Mouse (Mus musculus) thymus, postnatal 14 days (tissue): Measurements from ENCODE around the gene Col5a2.
"Not testable (repeated sequence)": the region's sequence is repeated elsewhere in the genome, so short reads cannot be mapped to it uniquely, and the experiment has no call there.

ENCODE experiments used
- DNase-seq: peaks from one replicate; pipeline ENCODE4 v3.0.0; 2021

Gene Col5a2

DNA sequence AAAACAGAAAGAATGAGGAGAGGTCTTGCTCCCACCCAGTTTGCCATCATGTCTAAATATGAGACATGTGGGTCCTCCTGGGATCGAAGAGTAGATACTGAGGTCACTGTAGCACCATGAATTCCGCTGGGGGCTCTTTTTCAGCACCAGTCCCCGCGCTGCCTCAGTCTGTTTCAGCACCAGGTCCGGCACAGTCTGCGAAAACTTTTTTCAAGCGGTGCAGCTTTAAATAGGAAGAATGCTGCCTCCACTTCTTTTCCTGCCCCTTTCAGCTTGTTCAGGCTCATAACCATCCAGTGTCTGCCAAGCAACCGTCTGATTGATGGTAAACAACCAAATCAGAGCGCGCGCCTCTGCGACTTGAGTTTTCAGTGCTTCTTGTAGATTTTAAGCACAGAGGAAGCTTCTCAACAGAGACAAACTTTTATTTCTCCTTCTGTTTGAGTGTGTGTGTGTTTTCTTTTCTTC lies at the start of gene Col5a2:
Gene Col5a2 (minus strand): TSS at position 418 of the 468 bp plus-strand sequence.
- no peak for DNase-seq

- no peak for DNase-seq
Measured at GRCm38 (mm10) chr1:45550531-45550930, 47.4 kb upstream of the Col5a2 start.

DNA sequence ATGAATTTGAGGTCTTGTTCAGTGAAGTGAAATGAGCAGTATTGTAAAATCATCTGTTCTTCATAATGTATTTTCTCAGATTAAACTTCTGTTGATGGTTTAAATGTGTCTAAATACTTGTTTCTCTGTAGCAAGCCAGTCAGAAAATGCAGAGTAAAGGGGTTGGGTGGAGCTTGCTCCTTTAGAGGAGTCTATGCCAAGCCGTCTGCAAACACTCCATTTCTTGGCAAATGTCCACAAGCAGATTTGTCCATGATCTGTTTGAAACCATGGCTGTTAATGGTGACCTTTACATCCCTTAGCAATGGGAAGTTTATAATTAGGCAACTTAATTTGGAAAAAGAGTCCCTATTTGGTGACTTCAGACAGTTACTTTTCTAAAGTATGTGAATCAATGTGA lies 38.8 kb upstream of the Col5a2 start:
- DNase-seq, result no peak

- no peak for DNase-seq
Measured at GRCm38 (mm10) chr1:45541161-45541560, 38.1 kb upstream of the Col5a2 start.

GRCm38 (mm10) chr1:45531486-45531885 lies 28.4 kb upstream of the Col5a2 start:
- DNase-seq, result no peak

- DNase-seq, result not testable (repeated sequence)
Measured at GRCm38 (mm10) chr1:45527476-45527875, 24.4 kb upstream of the Col5a2 start.

DNA sequence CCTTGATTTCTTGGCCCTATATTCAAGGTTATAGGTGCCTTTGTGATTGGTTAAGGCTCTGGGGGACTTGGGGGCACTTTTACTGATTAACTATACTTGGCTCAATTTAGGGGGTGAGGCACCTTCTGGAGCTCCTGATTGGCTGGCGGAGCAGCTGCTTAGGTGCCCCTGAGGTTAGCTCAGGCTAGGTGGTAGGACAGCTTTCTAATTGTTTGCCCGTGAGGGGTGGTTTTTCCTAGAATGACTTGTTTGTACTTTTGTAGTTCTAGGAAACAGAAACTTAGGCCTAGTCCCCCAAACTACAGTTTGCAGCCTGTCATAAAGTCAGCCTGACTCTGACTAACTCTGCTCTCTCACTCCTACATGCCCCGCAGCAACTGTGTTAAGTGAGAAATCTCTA lies 20.5 kb upstream of the Col5a2 start:
- no peak for DNase-seq

- no peak for DNase-seq
Measured at GRCm38 (mm10) chr1:45521486-45521885, 18.4 kb upstream of the Col5a2 start.

DNA sequence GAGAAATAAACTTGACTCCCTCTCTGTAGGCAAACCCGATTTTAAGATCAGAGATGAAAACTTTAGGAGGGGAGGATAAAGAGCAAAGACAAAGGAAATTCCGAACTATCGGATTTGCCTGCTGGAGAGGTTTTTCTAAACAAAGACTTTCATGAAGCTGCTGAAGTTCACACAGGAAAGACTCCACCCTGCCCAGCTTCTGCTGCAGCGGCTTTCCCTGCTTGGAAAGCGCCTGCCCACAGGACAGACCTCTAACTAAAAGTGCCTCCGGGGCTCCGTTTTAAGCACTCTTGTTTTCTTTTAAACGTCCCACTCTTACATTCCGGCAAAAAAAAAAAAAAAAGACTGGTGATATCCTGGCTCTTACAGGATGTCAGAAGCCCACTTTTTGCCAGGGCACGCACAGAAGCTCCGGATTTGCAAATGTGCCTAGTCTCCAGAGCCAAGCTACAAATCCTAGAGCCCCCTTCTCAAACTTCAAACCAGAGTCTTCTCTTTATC lies 791 bp downstream of the Col5a2 start:
- no peak for DNase-seq

DNA sequence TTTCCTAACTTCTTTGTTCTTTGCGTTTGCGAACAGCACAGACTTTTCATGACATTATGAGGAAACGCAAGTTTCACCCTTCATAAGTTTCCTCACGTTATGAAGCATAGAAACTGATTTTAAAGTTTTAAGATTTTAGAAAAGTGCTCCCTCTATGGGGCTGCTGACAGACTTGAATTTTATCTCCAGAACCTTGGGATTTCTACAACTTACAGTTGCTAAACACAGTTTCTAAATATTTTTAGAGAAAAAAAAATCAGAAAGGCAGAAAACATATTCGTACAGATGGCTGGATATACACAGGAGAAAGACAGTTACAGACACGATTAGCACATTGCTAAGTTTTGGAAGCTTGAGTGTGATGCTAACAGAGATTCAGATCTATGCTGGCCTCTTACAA lies 1.6 kb downstream of the Col5a2 start:
- DNase-seq, result no peak

DNA sequence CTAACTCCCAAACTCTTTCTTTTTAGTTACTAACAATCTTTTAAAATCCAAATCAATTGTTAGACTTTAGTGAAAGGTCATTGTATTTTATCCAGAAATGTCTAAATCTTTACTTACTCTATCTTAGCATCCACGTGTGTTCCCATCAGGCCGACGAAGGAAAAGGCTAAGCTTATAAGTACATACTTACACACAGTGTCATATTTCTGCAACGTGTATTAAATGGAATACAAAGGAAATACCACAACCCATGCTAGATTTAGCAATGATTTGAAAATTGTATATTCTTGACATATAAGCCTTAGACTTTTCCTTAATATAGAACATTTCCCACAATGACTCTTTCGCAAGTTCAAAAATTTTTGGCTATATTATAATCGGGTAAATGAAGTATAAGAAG lies 2.6 kb downstream of the Col5a2 start:
- no peak for DNase-seq

DNA sequence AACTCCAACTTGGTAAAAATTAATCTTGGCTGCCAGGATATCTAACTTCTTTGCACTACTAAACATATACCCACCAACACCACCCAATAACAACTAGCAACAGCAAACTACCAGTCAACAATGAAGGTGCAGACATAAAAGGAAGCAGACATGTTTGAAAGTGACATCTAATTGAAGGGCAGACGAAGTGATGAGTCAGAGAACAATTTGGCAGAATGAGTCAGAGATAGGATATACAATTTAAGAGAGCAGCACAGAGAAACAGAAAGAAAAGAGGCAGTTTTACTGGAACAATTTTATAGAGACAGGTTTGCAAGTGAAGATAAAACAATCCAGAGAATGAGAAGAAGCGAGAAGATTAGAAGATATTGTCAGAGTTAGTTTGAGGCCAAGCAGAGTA lies 8.1 kb downstream of the Col5a2 start:
- no peak for DNase-seq

- DNase-seq, result no peak
Measured at GRCm38 (mm10) chr1:45492130-45492723, 10.9 kb downstream of the Col5a2 start.

DNA sequence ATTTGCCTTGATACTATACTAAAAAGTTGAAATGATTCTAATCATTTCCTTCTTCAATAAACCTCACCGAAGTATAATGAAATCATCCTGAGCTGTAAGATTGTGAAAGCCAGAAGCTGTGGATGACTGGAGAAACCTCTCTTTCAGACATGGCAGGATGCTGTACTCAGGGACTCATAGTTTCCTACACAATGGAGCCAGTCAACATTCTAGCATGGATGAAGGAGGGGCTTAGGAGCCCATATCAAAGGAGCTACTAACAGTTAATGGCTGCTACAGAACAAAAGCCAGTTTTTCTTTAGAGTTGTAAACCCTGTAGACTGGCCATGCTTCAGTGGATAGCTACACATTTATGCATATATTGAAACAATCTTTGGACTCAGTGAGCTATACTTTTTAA lies 12.6 kb downstream of the Col5a2 start:
- DNase-seq, result no peak

GRCm38 (mm10) chr1:45488291-45488690 lies 14.8 kb downstream of the Col5a2 start:
- no peak for DNase-seq

DNA sequence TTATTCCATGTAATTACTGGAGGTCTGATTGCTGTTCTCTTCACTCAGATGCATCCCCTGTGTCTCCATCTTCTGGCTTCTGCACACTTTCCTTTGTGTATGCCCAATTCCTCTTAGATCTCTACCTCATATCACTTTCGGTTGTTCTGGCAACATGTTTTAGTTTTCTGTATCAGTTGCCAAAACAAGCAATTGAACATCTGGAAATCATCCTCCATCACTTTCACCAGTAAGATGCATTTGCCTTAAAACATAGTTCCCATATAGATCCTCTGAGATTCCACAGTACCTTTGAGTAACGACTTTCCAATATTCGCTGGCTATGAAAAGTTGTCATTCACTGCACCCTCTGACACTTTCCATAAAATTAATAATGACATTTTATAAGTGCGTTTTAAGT lies 20.1 kb downstream of the Col5a2 start:
- DNase-seq, result no peak

DNA sequence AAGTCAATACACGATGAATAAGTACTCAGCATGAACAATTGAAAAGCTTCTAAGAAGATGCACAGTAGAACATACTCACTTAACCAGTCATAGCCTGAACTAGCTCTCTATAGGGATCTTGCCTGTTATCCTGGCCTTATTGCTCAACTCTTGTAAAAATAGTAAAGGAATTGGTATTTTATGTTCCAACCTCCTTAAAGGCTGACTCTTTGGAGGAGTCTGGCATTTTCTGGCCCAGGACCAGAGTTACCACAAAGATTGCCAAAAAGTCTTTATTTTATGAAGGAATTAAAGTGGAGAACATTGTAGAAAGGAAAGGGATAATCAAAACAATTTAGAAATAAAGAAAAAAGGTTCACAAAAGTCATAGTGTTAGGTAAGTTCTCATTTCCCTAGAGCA lies 21.2 kb downstream of the Col5a2 start:
- DNase-seq, result no peak

DNA sequence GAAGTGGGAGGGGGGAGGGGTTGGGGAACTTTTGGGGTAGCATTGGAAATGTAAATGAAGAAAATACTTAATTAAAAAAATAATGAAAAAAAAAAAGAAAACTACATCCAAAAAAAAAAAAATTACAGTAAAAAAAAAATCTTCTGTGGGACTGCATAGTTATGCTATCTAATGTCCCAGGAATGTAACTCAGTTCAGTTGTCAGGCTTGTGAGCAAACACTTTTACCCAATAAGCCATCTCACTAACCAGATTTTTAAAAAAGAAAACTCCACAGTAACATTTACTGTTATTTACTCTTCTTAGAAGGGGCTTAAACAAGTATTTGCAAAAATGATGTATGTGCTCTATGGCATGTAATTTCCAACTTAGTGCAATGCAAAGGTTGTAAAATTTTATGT lies 24.0 kb downstream of the Col5a2 start:
- DNase-seq, result no peak

GRCm38 (mm10) chr1:45472751-45473150 lies 30.3 kb downstream of the Col5a2 start:
- DNase-seq, result no peak

- no peak for DNase-seq
Measured at GRCm38 (mm10) chr1:45460767-45461166, 42.3 kb downstream of the Col5a2 start.

GRCm38 (mm10) chr1:45455763-45456162 lies 47.3 kb downstream of the Col5a2 start:
- DNase-seq, result no peak

- DNase-seq, result no peak
Measured at GRCm38 (mm10) chr1:45448856-45449255, 54.2 kb downstream of the Col5a2 start.

DNA sequence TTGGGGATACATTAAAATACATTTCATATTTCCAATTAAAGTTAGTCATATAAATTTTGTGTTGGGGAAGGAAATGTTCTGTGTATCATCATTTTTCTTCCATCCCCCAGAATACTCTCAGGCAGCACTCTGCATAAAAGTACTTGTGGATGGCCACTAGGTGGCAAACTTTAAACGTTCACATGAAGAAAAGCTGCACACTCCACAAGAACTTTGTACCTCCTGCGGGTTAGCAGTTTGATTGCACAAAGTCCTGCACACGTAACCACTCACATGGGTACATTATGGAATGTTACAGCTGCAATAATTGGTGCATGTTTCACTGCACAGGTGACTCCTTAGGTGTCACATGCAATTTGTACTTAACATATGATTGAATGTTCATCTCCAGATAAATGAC lies 71.2 kb downstream of the Col5a2 start:
- DNase-seq, result no peak

DNA sequence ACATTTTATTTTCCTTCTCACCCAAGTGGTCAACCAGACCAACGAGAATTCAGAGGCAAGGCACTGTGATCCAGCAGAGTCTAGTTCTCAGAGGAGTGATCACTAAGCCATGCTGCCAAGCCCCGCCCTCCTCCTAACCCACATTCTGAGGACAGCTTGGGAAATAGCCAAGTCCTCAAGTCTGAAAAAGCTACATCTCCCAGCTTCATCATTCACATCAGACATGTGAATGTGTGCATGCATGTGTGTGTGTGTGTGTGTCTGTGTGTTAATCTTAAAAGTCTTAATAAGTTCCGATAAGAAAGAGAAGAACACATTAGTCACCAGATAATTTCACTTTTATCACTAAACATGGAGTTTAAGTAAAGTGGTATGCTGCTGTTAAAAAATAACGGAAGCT lies 72.6 kb downstream of the Col5a2 start:
- DNase-seq, result no peak

- DNase-seq, result not testable (repeated sequence)
Measured at GRCm38 (mm10) chr1:45429145-45429544, 73.9 kb downstream of the Col5a2 start.
